ENCODE assay signal across 10 mouse cellular contexts in the genomic region with DNA sequence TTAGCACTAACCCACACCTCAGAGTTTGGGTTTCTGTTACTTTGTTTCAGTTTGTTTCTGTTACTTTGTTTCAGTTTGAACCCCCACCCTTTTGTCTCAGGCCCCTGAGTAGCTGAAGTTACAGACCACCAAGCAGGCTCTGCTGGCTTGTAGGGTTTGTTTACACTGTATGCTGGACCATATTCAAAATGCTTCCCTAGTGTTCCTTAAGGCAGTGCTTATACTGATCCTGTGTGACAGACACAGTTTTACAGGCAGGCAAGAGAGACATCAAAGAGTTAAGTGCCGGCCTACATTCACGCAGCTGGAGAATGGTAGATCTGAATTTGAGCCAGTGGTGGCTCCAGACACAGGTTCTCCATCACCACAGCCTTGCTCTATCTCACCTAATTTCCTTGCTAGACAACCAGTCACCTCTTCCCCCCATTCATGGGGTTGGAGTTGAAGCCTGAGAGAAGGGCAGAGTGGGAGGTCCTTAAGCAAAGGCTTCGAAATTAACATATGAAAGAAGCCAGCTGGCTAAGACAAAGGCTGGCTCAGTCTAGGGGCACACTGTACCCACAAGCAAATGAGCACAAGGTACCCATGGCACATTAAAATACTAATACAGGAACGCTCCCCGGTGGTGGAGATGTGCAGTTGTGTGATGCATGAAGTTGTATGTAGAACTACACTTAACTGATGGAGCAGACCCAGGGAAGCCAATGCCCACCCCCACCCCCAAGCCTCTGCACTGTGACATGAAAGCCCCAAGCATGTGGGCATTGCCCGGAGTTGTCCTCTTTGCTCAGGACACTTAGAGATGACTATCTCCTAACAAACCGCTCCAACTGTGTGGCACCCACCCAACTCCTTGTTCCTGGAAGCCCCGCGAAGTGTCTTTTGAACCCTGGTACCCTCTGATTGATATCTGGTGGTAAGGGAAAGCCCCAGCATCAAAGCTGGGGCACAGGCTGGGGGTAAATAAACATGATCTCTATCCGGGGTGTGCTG.
DNase-seq lines count a peak whose midpoint lies in the region; ATAC-seq lines count a peak whose summit lies in the region.
"Had no signal": no experiment of that assay in that cellular context is flagged by ENCODE, and none has a peak within 500 bp of the region (broad histone marks: within the 10 kb centered on the region; RNA-seq: fewer than 3 reads in every experiment).

No protein-coding gene starts in this region.

- no peaks in the 10 kb centered on the region for H3K9me3 ChIP-seq in forebrain, embryonic 13.5 days (replicated peaks)
- 0 out of 2 replicates have a peak, but pooled peaks cover 7% of the 10 kb centered on the region for H3K9me3 ChIP-seq in kidney, embryonic 16.5 days (ENCODE audit: low read length)
- H3K9me3 ChIP-seq: liver, embryonic 13.5 days had no signal

- peak; percentile 31 for DNase-seq in cerebellum, adult 9-11 months
- peak; percentile 49 for DNase-seq in CD4-positive helper T cell, adult 2 months (ENCODE audit: low read depth, low spot score)
- DNase-seq in layer of hippocampus, postnatal 10 days (ENCODE audit: low spot score in 2 of 2), result peak; percentile 28 to 38
- no peak for DNase-seq in adipocyte (ENCODE audit: low spot score)
- DNase-seq: cerebellum, postnatal 10 days; liver, embryonic 13.5 days had no signal

- WGBS in forebrain, embryonic 13.5 days, result 45% methylated on average over 10 of the region's 10 CpGs
- WGBS in kidney, embryonic 16.5 days, result 61% methylated on average over 10 of the region's 10 CpGs

- no peak overlapping the region for H3K4me3 ChIP-seq in forebrain, embryonic 13.5 days
- no peak overlapping the region for H3K4me3 ChIP-seq in kidney, embryonic 16.5 days (ENCODE audit: low read length)
- H3K4me3 ChIP-seq: liver, embryonic 13.5 days had no signal

- H3K27ac ChIP-seq in forebrain, embryonic 13.5 days, result peak overlapping the region; percentile 87
- H3K27ac ChIP-seq in kidney, embryonic 16.5 days (ENCODE audit: low read length), result no peak overlapping the region
- H3K27ac ChIP-seq: liver, embryonic 13.5 days had no signal

- no peaks in the 10 kb centered on the region for H3K27me3 ChIP-seq in forebrain, embryonic 13.5 days
- H3K27me3 ChIP-seq in kidney, embryonic 16.5 days (ENCODE audit: insufficient read depth, low read length), result no peaks in the 10 kb centered on the region
- H3K27me3 ChIP-seq: liver, embryonic 13.5 days had no signal

- ATAC-seq in cerebellum, adult (ENCODE audit: insufficient number of reproducible peaks, low FRiP score, low TSS enrichment), result no peak; the same call in 1 of the 2 replicates
- peak; percentile 91 for ATAC-seq in forebrain, embryonic 13.5 days
- ATAC-seq in kidney, embryonic 16.5 days (ENCODE audit: low FRiP score, low TSS enrichment), result no peak
- no peak; the same call in 1 of the 2 replicates for ATAC-seq in frontal cortex, adult (ENCODE audit: low TSS enrichment)

- H3K9ac ChIP-seq in forebrain, embryonic 13.5 days, result no peak overlapping the region
- H3K9ac ChIP-seq in kidney, embryonic 16.5 days (replicated peaks; ENCODE audit: low read length), result no peak overlapping the region
- H3K9ac ChIP-seq: liver, embryonic 13.5 days had no signal

- 0 out of 2 replicates have a peak overlapping the region, but pooled peaks have one; percentile 7 for H3K4me2 ChIP-seq in forebrain, embryonic 13.5 days
- H3K4me2 ChIP-seq in kidney, embryonic 16.5 days (replicated peaks; ENCODE audit: low read depth, low read length), result no peak overlapping the region
- H3K4me2 ChIP-seq: liver, embryonic 13.5 days had no signal

- peaks cover 50% of the 10 kb centered on the region for H3K4me1 ChIP-seq in forebrain, embryonic 13.5 days
- H3K4me1 ChIP-seq in kidney, embryonic 16.5 days (ENCODE audit: insufficient read depth, low read length), result peaks cover 4% of the 10 kb centered on the region; the same call in 1 of the 2 replicates

- no peaks in the 10 kb centered on the region for H3K36me3 ChIP-seq in forebrain, embryonic 13.5 days (ENCODE audit: poor library complexity, severe bottlenecking)
- H3K36me3 ChIP-seq in kidney, embryonic 16.5 days (ENCODE audit: insufficient read depth, low read length), result no peaks in the 10 kb centered on the region
- H3K36me3 ChIP-seq: liver, embryonic 13.5 days had no signal
